Mouse (Mus musculus) cerebellum, adult 11-12 months (tissue): ENCODE data around the gene Zdhhc21.

Experiments used
- DNase-seq: peaks from one replicate; pipeline ENCODE4 v3.0.0; 2022

Zdhhc21 gene

GRCm38 (mm10) chr4:82762430-82763119 is 97.2 kb downstream of the Zdhhc21 start:
- no peak for DNase-seq

- no peak for DNase-seq
Observed at GRCm38 (mm10) chr4:82756295-82756626, 103.5 kb downstream of the Zdhhc21 start.

GRCm38 (mm10) chr4:82755616-82756294 is 104.0 kb downstream of the Zdhhc21 start:
- no peak for DNase-seq
